Mouse (Mus musculus) cerebellum, postnatal 4 days (tissue): ENCODE data around the gene Stat1.
A peak's percentile ranks its signal among the peaks of the same experiment; 100 is the strongest.

ENCODE experiments used
- DNase-seq, 2 experiments: peaks; one replicate each; pipeline ENCODE4 v3.0.0; 2022; ENCODE audit warnings: low spot score in 2 of 2, mixed read lengths in 1 of 2

Gene Stat1

DNA sequence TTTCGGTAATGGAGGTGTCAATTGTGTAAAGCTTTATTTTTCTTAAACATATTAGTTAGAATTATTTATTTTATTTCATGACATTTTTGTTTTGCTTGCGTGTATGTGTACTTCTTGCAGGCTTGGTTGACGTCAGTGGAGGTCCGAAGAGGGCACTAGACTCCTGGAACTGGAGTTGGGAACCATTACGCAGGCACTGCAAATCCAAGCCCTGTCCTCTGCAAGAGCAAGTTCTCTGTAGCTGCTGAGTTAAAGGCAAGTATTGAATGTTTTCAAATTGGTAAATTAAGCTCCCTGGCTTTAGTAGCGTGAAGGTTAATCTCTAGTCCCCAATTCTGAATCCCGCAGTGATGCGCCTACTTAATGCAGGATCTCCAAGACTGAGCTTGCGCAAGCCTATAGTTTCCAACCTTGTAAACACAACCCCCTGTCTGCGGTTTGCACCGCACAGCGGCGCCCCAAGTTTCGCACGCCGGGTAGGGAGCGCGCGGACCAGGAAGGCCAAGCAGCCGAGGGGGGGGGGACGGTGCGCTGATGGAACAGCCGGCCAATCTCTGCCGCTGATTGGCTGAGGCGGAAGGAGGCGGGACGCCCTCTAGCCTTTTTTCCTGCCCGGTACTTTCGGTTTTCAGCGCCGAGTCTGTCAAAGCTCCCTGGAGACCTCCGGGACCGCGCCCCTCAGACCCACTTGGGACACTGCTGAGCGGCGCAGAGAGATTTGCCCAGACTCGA is at the start of gene Stat1:
Gene Stat1, plus strand, starts transcription at position 581 of the 732 bp plus-strand sequence.
- peak; percentile 76 to 89 for DNase-seq

DNA sequence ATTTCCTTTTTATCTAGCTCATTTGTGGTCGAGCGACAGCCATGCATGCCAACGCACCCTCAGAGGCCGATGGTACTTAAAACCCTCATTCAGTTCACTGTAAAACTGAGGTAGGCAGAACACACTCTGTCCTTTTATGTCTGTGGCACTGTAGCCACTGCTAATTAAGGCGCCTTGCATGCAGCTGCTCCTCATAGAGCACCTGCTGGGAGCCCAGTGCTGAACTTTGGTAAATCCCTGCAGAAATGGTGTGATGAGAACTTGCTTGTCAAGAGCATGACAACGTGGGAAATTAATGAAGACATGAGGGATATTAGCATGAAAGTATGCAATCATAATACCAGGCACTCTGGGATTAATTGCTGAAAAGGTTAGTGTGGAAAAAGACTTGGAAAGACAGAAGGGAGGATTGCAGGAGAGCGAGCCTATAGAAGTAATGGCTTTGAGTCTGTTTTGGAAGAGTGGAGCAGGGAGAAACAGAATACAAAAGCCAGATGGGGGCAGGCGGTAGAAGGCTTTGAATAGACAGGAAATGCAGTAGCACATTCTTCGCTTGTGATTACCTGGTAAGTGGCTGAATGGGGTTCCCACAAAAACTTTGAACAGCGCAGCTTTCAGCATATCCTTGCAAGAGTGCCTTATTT is 39.4 kb upstream of the Stat1 start:
- peak in 1 of 2 experiments; percentile 3 for DNase-seq

DNA sequence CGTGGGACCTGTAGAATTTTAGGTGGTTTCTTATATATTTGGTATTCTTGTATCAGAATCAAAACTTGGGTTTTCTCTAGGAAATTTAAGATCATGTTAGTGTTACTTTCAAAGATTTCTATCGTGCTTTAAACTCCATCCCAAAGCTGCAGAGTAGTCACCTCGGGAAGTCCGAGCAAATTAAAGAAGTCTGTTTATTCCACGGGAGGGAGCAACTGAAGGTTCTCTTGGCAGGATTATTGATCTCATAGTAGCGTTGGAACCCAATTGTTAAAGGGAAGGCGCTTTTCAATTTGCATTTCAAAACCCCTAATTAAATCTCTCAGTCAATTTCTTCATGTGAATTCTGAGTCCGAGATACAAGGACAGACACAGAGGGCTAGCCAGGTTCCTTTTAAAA is 38.9 kb upstream of the Stat1 start:
- no peak for DNase-seq

DNA sequence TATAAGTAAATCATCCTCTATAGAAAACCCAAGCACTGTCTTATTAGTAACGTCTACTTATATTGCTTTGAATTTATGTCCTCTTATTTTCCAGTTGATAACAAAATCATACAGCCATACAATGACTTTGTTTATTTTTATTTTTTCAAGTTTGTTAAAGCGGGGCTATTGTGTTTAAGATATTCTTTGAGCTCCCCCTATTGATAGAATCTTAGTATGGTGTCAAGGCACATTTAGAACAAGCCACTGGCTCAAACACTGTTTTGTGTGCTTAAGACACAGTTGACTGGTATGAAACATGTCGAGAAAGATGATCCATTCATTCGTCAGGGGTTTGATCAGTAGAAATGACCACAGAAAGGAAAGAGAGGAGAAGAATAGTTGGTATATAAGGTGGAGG is 33.0 kb upstream of the Stat1 start:
- DNase-seq = no peak

DNA sequence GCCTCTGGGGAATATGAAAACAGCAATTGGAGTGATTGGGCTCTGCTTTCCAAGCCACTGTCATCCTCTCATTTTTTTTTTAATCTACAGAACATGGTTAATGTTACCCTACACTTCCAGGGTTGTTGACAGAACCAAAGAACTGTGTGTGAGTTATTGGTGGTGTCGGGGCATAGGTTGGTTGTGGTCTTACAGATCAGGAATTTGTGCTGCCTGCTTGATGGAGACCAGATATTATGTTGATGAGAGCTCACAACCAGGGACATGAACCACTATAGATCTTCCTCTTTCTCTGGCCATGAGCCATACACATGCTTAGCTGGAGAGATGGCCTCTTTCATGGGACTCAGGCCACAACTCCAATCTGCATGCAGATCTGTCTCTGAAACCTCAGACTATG is 32.1 kb upstream of the Stat1 start:
- no peak for DNase-seq

DNA sequence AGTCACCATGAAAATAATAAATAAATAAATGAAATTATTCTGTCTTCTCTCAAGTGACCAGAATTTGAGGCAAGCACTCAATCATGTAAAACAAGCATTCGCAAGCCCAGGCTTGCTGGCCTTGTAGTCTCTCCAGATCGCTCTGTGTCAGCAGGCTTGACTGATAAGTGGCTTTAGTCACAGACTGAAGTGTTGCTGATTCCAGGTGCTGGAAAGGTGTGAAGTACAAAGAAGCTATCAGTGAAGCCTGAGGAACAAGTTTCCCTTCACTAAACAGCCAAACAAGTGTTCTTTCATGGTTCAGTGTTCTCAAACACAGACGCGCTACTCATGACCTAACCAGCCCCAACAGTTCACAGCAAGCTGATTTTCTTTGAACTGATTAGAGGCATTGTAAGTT is 30.6 kb upstream of the Stat1 start:
- DNase-seq = no peak

DNA sequence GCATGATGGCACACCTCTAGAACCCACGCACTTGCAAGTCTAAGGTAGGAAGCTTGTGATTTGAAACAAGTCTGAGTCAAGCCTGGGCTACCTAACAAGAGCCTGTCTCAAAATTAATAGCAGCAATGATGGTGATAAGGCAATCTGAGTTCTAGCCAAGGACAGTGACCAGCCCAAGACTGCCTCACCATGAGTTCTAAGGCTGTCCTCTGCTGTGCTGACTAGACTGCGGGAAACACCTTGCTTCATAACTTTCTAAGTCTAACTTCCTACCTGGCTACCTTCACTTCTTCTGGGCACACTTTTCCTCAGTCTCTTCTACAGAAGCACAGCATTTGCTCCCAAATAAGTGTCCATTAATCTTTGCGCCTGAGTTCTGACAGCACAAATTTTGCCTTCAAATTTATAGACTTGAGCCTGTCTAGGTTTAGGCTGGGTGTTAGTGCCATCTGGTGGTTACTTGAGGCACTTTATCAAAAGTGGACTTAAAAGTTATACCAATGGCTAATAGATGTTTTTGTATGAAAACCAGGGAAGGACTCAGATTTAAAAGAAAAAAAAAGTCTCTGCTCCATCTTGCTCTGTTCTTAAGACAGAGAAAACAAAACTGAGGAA is 20.5 kb upstream of the Stat1 start:
- DNase-seq = peak in 1 of 2 experiments; percentile 42

DNA sequence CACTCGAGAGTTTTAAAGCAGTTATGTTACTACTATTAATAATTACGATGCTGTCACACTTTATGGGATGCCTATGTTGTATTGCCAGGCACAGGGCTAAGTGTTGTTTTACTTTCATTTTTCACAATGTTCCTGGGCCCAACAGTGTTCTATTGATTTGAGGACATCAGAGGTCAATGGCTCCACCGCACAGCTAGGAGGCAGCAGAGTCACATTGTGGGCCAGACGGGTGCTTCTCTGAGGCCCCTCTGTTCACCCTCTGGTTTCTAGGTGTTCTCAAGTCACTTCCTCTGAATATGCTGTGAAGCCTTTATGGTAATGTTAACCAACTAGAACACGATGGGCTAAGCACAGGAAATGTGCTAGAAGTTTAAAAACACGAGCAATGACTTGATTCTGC is 18.7 kb upstream of the Stat1 start:
- DNase-seq = no peak

DNA sequence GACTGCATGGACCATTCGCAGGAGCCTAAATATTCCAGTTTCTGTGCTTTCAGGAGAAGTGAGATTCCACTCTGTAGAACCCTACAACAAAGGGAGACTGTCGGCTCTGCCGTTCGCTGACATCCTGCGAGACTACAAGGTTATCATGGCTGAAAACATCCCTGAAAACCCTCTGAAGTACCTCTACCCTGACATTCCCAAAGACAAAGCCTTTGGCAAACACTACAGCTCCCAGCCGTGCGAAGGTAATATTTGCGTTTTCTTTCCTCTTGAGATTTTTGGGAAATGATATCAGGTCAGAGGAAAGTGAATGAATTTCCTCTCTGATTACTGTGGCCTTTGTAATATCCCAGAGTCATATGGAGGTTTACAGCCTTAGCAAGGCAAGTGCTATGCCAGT is 16.4 kb upstream of the Stat1 start:
- no peak for DNase-seq

DNA sequence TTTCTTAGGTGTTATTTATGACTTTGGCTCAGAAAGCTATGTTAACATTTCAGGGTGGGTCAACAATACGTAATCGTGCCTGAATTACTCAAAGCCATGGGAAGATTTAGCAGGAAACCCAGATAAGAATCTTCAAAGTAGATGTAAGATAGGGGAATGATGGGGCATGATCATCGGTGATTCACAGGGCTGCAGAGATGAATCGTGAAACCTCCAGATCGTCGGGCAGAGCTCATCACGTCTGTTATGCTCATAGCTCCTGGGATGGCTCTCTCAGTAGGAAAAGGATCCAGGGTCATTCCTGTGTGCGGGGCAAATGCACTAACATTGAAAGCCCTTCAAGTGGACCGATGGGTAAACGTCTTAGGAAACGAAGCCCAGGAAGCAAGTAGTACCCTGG is 12.0 kb upstream of the Stat1 start:
- DNase-seq = no peak

DNA sequence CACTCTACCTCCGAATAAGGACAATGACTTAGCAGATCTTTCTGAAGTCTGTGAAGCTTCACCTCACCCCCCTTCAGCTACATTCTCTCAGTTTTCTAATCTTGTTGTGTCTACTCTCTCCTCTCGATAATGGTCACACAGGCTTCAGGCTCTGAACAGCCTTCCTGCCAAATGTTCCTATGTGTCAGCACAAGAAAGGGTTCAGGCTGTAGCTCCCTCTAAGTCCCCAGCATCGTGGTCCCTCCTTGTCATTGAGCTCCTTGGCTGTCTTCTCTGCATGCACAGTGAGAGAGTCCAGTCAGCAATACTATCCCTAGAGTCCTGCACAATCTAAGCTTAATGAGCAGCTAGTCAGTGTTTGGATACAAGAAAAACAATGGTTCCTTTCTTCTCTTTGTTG is 8.0 kb upstream of the Stat1 start:
- no peak for DNase-seq

DNA sequence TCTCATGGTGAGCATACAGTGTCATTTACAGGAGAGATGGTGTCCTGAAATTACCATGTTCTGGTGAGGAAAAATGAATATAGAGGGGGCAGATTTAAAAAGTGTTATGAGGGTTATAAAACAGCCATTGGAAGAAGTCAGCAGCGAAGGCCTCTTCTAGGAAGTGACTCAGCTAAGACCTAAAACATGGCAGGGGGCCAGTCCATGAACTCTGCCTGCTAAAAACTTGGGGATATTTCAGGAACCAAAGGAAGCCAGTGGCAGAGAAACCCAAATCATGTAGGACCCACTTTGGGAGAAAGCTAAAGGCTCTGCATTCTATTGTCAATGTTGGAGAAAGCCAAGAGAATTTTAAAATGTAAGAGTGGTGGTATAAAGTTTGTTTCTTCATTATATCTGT is 6.9 kb upstream of the Stat1 start:
- no peak for DNase-seq

DNA sequence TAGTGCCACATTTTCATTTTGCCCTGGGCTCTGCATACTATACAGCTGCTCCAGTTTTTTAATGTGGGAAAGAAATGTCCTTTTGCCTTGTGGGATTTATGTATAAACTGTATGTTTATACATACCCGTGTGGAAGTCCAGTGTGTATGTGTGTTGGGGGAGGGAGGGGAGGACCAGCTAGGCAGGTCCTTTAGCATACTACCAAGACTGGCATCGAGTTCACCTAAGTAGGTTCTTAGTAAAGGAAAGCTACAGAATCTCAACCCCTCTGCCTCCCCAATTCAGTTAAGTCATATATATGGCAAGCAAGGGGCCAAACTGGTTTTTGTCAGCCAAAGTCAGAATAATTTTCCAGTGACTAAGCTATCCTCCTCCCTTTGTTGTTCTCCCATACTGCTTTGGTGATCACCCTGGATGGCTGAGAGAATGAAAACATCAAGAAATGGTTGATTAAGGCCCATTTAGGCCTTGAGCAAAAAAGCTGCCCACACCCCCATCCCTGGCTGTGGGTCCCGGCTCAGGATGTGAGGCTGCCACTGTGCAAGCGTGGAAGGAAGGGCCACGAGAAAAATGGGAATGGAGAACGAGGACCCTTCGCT is 6.1 kb upstream of the Stat1 start:
- DNase-seq = no peak

DNA sequence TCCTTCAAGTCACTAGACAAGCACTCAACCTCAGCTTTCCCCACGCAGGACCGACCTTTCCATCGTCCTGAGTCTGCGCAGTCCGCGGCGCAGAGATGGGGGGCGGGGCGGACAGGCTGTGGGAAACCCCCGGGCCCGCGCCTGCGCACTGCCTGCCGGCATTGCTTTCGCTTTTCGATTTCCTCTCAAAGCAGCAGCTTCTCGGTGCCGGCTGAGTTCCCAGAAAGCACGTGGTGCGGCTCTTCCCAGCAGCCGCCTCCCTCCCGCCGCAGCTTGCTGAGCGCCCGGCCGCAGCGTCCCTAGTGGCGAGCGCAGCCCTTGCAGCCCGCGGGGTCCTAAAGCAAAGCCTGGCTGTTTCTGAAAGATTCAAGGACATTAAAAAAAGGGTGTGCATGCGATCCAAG is 5.6 kb upstream of the Stat1 start:
- peak; percentile 98 to 99 for DNase-seq

DNA sequence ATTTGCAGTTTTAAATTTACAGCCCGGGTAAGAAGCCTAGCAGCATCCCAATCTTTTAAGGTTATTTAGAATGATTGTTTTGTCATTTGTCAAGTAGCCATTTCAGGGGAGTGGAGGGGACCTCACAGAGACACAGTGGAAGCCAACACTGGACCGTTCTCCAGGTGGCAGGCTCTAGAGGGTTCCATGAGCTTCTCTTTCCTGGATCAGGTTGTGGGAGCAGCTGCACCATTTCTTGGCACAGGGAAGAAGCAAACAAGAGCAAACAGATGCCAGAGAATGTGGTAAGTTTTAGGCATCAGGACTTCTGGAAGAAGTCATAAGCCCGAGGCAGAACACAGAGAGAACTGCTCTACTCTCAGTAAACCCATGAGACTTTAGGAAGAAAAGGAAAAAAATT is 2.8 kb upstream of the Stat1 start:
- DNase-seq = no peak

DNA sequence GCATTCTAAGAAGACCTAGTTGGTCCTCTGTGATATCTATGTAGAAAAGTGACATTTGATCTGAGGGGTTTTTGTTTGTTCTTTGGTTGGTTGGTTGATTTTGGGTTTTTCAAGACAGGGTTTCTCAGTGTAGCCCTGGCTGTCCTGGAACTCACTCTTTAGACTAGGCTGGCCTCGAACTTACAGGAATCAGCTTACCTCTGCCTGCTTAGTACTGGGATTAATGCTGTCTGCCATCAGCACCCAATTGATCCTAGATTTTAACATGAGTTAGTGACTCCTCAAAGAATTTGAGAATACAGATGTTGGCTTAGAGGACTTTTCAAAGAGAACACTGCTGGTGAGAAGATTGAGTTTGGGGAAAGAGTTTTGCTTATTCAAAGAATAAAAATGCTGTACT is 1.5 kb upstream of the Stat1 start:
- no peak for DNase-seq

DNA sequence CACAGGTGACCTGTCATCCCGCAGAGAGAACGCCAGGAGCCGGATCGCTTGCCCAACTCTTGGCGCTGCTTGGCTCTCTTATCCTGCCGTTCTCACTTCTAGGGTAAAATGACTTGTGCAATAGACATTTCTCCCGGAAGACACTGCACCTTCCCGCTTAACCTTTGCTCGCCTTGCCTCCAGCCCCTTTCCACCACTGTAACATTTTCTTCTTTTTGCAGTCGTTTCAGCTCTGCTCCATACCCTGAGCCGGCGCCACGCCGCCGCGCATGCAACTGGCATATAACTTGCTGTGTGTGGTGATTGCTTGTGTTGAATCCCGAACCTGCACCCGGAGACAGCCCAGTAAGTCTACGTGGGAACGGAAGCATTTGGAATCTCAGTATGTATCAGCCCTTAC is 451 bp downstream of the Stat1 start:
- peak in 1 of 2 experiments; percentile 14 for DNase-seq

DNA sequence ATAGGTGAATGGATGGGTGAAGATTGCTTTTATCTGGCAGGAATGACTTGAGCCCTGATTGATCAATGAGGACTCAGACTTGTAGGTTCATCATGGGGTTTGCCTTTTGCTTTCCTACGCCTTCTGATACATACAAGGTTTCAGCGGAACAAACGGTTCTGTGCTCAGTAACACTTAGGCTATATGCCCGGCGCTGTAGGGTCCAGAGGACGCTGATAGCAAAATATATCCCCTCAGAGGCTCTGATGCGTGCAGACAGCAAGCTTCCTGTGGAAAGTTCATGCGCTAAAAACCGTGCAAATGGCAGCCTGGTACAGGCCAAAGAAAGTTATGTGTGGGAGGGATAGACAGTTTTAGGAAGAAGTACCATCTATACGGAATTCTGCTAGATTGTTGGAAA is 951 bp downstream of the Stat1 start:
- no peak for DNase-seq

DNA sequence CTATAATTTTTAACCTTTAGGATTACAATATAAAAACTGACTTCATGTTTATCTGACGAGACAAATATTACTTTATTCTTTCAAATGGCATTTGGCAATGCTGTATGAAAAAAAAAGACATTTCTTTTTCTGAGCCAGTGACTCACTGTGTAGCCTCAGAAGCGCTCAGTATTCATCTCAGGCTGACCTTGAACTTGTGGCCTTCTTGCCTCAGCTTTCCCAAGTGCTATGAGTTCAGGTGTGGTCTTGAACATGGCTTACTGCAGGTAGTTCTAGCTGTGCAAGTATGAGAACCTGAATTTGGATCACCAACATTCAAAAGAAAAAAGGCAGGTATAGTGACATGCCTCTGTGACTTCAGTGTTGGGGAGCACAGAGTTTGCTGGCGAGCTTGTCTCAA is 1.8 kb downstream of the Stat1 start:
- DNase-seq = no peak

DNA sequence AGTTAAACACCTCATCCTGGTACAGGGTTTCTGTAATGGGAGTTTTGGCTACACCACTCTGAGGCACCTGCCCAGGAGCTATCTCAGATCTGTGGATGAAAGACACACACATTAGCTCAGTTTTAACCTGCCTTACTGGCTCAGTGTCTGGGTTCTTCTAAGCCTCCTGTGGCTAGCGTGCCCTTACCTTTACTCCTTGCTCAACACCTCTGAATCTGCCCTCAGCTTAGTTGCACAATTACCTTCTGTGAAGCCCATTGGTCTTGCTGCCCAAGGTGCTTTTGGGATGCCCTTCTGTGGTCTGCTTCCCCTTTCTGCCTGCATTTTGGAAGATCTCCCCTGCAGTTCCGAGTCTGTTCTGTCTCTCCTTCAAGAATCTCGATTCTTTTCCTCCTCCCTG is 5.6 kb downstream of the Stat1 start:
- no peak for DNase-seq

DNA sequence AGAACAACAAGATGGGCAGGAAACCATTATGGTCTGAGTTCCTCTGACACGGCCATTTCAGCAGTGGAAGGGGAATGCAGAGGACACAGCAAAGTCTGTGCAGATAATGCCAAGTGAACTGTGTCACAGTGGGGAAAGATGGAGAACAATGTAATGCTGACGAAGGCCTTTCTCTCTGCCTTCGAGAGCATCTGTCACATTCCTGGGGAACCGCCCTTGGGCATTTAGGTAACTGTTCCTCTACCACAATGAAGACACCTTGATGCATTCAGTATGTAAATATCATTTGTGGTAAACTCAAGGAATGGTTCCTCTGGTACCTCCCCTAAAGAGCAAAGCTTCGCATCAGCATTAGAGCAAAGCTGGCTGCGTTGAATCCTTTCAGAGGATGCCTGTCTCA is 8.1 kb downstream of the Stat1 start:
- no peak for DNase-seq

DNA sequence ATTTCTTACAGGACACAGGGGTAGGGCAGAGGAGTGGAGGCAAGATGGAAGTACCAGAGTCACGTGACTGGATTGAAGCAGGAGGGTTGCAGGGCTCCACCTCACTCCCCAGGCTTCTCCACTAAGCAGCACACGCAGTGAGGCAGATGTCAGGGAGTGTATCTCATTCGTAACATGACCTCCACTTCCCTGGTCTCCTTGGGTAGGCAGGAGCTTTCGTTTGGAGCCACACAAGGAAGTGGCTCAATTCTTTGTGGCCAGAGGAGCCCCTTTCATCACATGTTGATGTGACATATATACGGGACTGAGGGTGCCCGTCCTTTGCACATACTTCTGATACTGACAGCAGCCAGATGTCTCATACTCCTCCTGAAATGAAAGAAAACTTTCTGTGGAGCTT is 10.6 kb downstream of the Stat1 start:
- DNase-seq = no peak
